Mouse (Mus musculus) intestine, postnatal 0 days (tissue): ENCODE measurements around the gene Fam110a. TPM values are rescaled to one million over a fixed set of nuclear protein-coding genes. Genes with fewer than 3 reads are reported as not detected.

ENCODE experiments used
- ATAC-seq: fragments of 200-750 bp; cut with Nextera tagmentation; 2 replicates; pipeline ENCODE4 v1.8.0; 2017; ENCODE audit warnings: mild to moderate bottlenecking, moderate TSS enrichment, moderate library complexity
- H3K27ac ChIP-seq: fragments of 300-500 bp; sonication (generic); 2 replicates; pipeline ENCODE4 v1.5.1; 2014; ENCODE audit warnings: mild to moderate bottlenecking, low read depth, low read length, moderate library complexity
- H3K27me3 ChIP-seq: fragments of 300-500 bp; sonication (generic); replicated peaks from 2 replicates; pipeline ENCODE4 v1.6.1; 2014; ENCODE audit warnings: low read length, mixed read lengths; ENCODE audit not compliant: control insufficient read depth, insufficient read depth
- H3K36me3 ChIP-seq: fragments of 300-500 bp; sonication (generic); 2 replicates; pipeline ENCODE4 v1.6.1; 2014; ENCODE audit warnings: mild to moderate bottlenecking, moderate library complexity; ENCODE audit not compliant: control insufficient read depth, insufficient read depth
- H3K4me1 ChIP-seq: fragments of 300-500 bp; sonication (generic); replicated peaks from 2 replicates; pipeline ENCODE4 v1.6.1; 2014; ENCODE audit warnings: antibody characterized with exemption, low read length, mixed read lengths; ENCODE audit not compliant: control insufficient read depth, insufficient read depth
- H3K4me2 ChIP-seq: fragments of 300-500 bp; sonication (generic); replicated peaks from 2 replicates; pipeline ENCODE4 v1.6.1; 2014; ENCODE audit warnings: low read depth, mild to moderate bottlenecking, moderate library complexity
- H3K4me3 ChIP-seq: fragments of 300-500 bp; sonication (generic); 2 replicates; pipeline ENCODE4 v1.5.1; 2014; ENCODE audit warnings: low read depth, low read length
- H3K9ac ChIP-seq: fragments of 300-500 bp; sonication (generic); 2 replicates; pipeline ENCODE4 v1.6.1; 2014; ENCODE audit warnings: mild to moderate bottlenecking, low read depth, low read length
- H3K9me3 ChIP-seq: fragments of 300-500 bp; sonication (generic); 2 replicates; pipeline ENCODE4 v1.6.1; 2016; ENCODE audit warnings: mixed run types; ENCODE audit not compliant: control insufficient read depth
- CTCF ChIP-seq: sonication (generic); IDR thresholded peaks from 2 replicates; pipeline ENCODE4 v1.5.1; 2016; ENCODE audit warnings: low read depth, mild to moderate bottlenecking, control low read depth, antibody characterized with exemption, moderate library complexity
- WGBS: fragments of 180-500 bp; shearing (Covaris S2); extraction: QIAGEN DNeasy Blood & Tissue Kit; methylation state at CpG from one replicate; pipeline ENCODE4 v1.1.7; 2014; 5-methylcytosine and 5-hydroxymethylcytosine counted together
- polyA plus RNA-seq: library from polyadenylated mRNA; unstranded; fragments of >200 nt; fragmentation: Nextera tagmentation; extraction: Ambion mirVana; gene quantifications from 2 replicates; pipeline ENCODE4 v1.2.1, GENCODE M21; 2015

Gene Fam110a
- polyA plus RNA-seq, 1 experiment from 2014 or later: 14.5 TPM

DNA sequence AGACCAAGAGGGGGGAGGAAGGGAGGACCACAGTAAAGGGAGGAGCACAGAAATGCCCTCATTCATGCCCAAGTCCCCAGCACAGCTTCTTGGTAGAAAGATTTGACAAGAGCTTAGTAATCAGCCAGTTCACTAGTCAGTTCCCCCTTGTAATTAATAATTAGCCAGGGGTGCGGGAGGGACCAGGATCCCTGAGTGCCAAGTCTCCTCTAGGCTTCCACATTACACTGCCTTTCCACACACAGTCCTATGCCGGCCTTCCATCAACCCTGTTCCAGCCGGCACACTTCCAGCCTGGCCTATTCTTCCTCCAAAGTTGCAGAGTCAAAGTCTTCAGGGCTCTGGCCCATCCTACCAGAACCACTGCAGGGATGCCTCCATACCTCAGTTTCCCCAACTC, 4.0 kb downstream of the Fam110a start:
- 46% methylated on average over 3 of the region's 3 CpGs for WGBS
- peaks cover 18% of the 10 kb centered on the region for H3K4me1 ChIP-seq

DNA sequence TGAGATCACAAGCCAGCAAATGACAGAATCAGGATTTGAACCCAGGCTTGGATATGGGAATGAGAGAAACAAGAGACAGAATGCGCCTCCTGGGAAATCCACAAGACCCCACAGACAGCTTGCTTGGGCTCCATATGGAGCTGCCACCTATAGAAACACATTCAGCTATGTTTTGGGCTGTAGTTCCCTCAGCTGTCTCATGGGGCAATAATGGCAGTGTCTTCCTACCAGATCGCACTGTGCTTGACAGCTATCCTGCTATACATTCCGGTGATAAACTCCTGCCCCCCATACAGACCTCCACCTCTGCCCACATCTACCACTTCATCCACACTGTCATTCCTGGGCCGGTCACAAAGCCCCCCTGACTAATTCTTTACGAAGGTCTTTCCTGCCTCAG, 4.7 kb downstream of the Fam110a start:
- no peaks in the 10 kb centered on the region for H3K9me3 ChIP-seq
- ATAC-seq: no peak
- no peaks in the 10 kb centered on the region for H3K27me3 ChIP-seq
- 77% methylated on average over 5 of the region's 5 CpGs for WGBS
- H3K4me1 ChIP-seq: peaks cover 21% of the 10 kb centered on the region
- no peak overlapping the region for H3K27ac ChIP-seq
- H3K36me3 ChIP-seq: peaks cover 3% of the 10 kb centered on the region; the same call in 1 of the 2 replicates
- H3K4me2 ChIP-seq: no peak overlapping the region
- no peak overlapping the region for H3K9ac ChIP-seq
- no peak overlapping the region for H3K4me3 ChIP-seq
- TF ChIP-seq CTCF: peak; percentile 49

More for the DNA sequence above, 4.0 kb downstream of the Fam110a start:
- H3K9ac ChIP-seq: no peak overlapping the region
- H3K36me3 ChIP-seq: no peaks in the 10 kb centered on the region
- no peaks in the 10 kb centered on the region for H3K9me3 ChIP-seq
- ATAC-seq: peak; percentile 24
- H3K4me2 ChIP-seq: peak overlapping the region; percentile 24
- no peak overlapping the region for H3K27ac ChIP-seq
- no peak overlapping the region for H3K4me3 ChIP-seq
- TF ChIP-seq CTCF: no peak
- H3K27me3 ChIP-seq: no peaks in the 10 kb centered on the region

DNA sequence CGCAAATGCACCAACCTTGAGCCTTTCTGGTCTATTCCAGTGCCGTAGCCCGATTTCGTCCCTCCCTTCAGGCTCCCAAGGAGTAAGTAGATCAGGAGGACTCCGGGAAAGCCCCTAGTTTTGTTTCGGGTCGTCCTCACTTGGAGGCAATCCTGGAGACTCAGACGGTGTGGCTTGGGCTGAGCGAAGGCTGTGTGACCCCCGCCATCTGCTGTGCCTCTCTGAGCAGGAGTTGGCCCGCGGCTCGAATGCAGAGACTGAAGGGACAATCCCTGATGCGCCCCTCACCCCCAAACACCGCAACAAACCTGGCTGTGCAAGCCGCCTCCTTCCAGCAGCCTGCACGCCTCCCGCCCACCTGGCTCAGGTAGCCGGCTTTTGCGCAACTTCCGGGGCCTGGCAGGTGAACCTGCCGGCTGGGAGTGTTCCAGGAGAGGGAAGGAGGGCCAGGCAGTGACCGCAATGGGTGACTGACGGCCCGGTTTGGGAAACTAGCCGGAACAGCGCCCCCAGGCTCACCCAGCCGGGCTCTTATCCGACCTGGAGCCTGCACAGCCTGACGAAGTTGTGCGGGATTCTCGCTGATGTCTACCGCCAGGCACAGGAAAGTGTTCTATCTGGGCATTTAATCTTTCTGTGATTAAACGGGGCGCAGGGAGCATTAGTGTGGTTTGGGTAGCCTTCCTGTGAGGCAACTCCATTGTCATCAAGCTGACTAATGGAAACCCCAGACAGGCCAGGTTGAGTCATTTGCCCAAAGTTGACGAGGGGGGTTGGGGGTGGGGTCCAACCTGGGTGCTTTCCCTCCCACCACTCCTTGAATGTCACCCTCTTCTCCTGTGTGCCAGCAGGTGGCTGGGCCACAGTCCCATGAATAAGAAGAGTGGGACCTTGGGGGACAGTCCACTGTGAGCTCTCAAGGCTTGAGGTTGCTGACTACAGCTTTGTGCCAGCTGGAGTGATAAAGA, 6.1 kb downstream of the Fam110a start:
- WGBS: 13% methylated on average over 36 of the region's 36 CpGs
- TF ChIP-seq CTCF: peak; percentile 46
- peak overlapping the region; percentile 34; the same call in 1 of the 2 replicates for H3K9ac ChIP-seq
- H3K27ac ChIP-seq: no peak overlapping the region; the same call in 1 of the 2 replicates
- H3K4me1 ChIP-seq: peaks cover 21% of the 10 kb centered on the region
- peak overlapping the region; percentile 75 for H3K4me2 ChIP-seq
- H3K9me3 ChIP-seq: no peaks in the 10 kb centered on the region
- peak; percentile 29 for ATAC-seq
- H3K36me3 ChIP-seq: peaks cover 17% of the 10 kb centered on the region; the same call in 1 of the 2 replicates
- H3K4me3 ChIP-seq: peak overlapping the region; percentile 33
- H3K27me3 ChIP-seq: no peaks in the 10 kb centered on the region

DNA sequence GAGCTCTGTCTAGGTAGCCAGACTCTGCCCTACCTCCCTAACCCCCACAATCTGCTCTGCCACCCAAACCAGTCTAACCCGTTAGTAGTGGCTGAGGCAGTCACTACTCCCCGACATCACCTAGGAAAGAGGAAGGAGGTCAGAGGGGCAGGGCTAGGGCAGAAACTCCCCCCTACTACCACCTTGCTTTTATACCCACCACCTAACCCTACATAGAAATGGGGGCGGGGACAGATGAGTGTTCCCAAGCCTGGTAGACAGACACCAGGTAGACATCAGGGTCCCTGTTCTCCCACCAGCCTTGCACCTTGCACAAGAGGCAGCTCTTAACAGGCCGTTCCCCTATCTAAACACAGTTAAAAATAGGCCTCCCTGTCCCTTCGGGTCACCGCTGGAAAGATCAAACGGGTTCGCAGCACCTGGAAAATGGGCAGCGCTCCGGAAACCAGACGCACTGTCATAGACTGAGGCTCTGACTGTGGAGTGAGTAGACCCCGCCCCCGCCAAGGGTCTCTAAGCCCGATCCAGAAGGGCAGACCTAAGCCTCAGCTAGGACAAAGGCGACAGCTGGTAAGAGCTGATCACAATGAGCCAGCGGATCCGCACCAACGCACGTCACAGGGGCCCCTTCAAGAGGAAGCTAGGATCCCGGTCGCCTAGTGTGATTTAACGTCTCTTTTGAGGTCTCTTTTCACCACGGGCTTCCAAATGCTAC, 7.0 kb downstream of the Fam110a start:
- peak overlapping the region; percentile 75 for H3K4me2 ChIP-seq
- 20% methylated on average over 23 of the region's 23 CpGs for whole genome bisulfite sequencing
- H3K9ac ChIP-seq: 0 out of 2 replicates have a peak overlapping the region, but pooled peaks have one; percentile 34
- H3K4me3 ChIP-seq: peak overlapping the region; percentile 33
- H3K36me3 ChIP-seq: peaks cover 24% of the 10 kb centered on the region; the same call in 1 of the 2 replicates
- peaks cover 17% of the 10 kb centered on the region for H3K4me1 ChIP-seq
- H3K9me3 ChIP-seq: no peaks in the 10 kb centered on the region
- no peaks in the 10 kb centered on the region for H3K27me3 ChIP-seq
- TF ChIP-seq CTCF: no peak
- peak overlapping the region; percentile 15; the same call in 1 of the 2 replicates for H3K27ac ChIP-seq
- peak; percentile 23 for ATAC-seq

DNA sequence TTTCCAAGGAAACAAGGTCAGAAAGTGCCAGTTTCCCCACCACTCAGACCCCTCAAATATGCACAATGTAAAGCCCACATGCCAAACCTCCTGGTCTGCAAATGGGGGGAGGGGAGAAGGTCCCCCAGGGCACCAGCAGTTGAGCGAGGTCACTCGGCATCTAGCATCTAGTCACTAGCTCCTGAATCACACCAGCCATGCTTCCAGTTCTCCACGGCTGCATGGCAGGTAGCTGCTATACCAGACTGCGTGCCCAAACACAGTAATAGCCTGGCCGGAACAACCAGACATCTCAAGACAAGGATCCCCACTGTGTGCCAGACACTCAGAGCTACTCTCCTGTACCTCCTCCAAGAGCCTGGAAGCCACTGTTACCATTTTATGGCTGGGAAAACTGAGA, 8.3 kb downstream of the Fam110a start:
- no peak overlapping the region for H3K4me2 ChIP-seq
- peaks cover 30% of the 10 kb centered on the region; the same call in 1 of the 2 replicates for H3K36me3 ChIP-seq
- 94% methylated on average over 5 of the region's 5 CpGs for WGBS
- H3K9ac ChIP-seq: no peak overlapping the region
- no peaks in the 10 kb centered on the region for H3K9me3 ChIP-seq
- ATAC-seq: no peak
- H3K27me3 ChIP-seq: no peaks in the 10 kb centered on the region
- peaks cover 12% of the 10 kb centered on the region for H3K4me1 ChIP-seq
- TF ChIP-seq CTCF: no peak
- no peak overlapping the region for H3K27ac ChIP-seq
- no peak overlapping the region for H3K4me3 ChIP-seq
